Mouse (Mus musculus) cerebellum, postnatal 14 days (tissue): Measurements from ENCODE around the gene Gm6377.

Source experiments
- DNase-seq, 2 experiments: peaks; one replicate each; pipeline ENCODE4 v3.0.0; 2021; ENCODE audit warnings: mixed read lengths in 2 of 2

The Gm6377 gene

GRCm38 (mm10) chrX:109196468-109196867, at the start of gene Gm6377:
Gene Gm6377, plus strand, starts transcription at chrX:109196756.
- no peak for DNase-seq

GRCm38 (mm10) chrX:109147108-109147507, 49.4 kb upstream of the Gm6377 start:
- DNase-seq = no peak

GRCm38 (mm10) chrX:109151228-109151627, 45.3 kb upstream of the Gm6377 start:
- no peak for DNase-seq

- DNase-seq = no peak
These were observed 36.2 kb upstream of the Gm6377 start for GRCm38 (mm10) chrX:109160326-109160725.

GRCm38 (mm10) chrX:109160901-109161300, 35.7 kb upstream of the Gm6377 start:
- DNase-seq = no peak

GRCm38 (mm10) chrX:109175038-109175437, 21.5 kb upstream of the Gm6377 start:
- DNase-seq = no peak

- DNase-seq = no peak
These were observed 21.1 kb upstream of the Gm6377 start for GRCm38 (mm10) chrX:109175470-109175869.

GRCm38 (mm10) chrX:109184706-109185478, 11.7 kb upstream of the Gm6377 start:
- no peak for DNase-seq

- DNase-seq = no peak
These were observed 6.9 kb upstream of the Gm6377 start for GRCm38 (mm10) chrX:109189607-109190006.

- no peak for DNase-seq
These were observed 5.6 kb upstream of the Gm6377 start for GRCm38 (mm10) chrX:109190969-109191368.

GRCm38 (mm10) chrX:109191436-109191835, 5.1 kb upstream of the Gm6377 start:
- DNase-seq = no peak

- DNase-seq = no peak
These were observed 11.3 kb downstream of the Gm6377 start for GRCm38 (mm10) chrX:109207843-109208242.

GRCm38 (mm10) chrX:109228720-109229119, 32.2 kb downstream of the Gm6377 start:
- DNase-seq = no peak

GRCm38 (mm10) chrX:109235383-109236036, 39.0 kb downstream of the Gm6377 start:
- no peak for DNase-seq

- DNase-seq = peak in 1 of 2 experiments; percentile 4
These were observed 41.6 kb downstream of the Gm6377 start for GRCm38 (mm10) chrX:109238163-109238562.
